Mouse (Mus musculus) T-helper 2 cell (primary cell): ENCODE results near the gene Ift20.

Source experiments
- in situ Hi-C: fragments of 300-600 bp; cut with MboI, MseI; formaldehyde crosslinking; loops from one replicate; pipeline ENCODE4 v1.15.1; 2025; ENCODE audit warnings: high pct_unique_total_duplicates

Ift20 gene

DNA sequence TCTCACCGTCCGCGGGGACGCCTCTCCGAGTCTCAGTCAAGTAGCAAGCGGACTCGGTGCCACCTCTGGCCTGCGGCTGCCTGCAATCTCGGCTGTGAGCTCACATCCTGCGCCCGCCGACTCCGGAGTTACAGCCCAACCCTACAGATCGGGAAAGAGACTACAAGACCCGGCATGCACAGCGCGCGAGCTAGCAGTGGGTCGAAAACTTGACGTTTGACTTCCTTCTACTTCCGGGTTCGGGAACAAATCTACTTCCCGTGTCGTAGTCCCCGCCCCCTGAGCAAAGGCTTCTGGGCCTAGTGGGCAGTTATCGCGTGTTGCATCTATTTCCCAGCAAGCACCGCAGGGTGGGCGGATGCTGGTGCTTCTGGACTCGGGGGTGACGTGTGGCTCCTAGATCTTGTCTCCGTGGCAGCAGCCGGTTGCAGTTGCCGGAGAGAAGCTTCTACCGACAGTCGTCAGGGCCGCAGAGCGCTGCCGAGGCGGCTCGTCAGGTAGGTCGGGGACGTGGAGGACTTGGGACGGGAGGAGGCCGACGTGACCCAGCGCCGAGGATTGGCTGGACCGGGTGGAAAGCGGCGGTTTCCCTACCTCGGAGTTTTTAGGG is at the start of gene Ift20, which contains the start of gene Tnfaip1:
Gene Ift20 (plus strand): TSS at position 282 of the 610 bp plus-strand sequence.
Gene Tnfaip1 (minus strand): TSS at position 253 of the 610 bp plus-strand sequence.
- in situ Hi-C loops = loop anchor here (10.0 kb wide), 1 partner anchor 609 kb away; the partner anchor contains the start of gene Ksr1

DNA sequence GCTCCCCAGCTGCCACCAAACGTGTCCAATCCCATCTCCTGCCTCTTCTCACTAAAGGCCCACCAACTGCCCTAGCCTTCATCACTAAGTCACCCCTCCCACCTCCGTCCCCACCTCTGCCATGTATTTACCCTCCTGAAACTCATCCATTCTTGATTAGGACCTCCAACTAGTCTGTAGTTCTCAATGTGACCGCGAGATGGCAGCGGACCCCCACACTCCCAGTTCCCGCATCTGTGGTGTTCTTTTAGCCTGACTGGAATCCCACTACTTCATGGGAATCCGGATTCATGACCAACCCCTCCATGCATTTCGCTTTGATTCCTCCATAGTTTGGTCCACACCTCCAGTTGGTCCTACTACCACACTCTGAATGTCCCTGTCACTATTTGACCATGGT is 48.0 kb upstream of the Ift20 start:
- in situ Hi-C loops = no loop called here

DNA sequence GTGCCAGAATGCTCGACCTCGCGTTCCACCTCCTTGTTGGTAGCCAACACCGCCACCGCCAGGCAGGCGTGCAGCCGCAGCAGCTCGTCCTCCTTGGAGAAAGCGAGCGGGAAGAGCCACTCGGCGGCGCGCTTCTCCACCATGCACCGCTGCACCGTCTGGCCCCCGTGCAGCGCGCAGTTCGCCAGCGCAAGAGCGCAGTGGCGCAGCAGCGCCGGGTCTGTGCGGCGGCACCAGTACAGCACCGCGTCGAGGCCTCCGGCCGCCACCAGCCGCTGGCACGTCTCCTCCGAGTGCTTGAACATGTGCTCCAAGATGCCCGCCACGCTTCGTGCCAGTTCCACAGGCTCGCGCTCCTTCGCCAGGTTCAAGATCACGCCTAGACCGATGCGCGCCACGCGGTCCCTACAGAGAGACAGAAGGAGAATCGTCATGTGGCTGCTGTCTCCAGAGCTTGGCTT is 45.4 kb upstream of the Ift20 start:
- in situ Hi-C loops = no loop called here

DNA sequence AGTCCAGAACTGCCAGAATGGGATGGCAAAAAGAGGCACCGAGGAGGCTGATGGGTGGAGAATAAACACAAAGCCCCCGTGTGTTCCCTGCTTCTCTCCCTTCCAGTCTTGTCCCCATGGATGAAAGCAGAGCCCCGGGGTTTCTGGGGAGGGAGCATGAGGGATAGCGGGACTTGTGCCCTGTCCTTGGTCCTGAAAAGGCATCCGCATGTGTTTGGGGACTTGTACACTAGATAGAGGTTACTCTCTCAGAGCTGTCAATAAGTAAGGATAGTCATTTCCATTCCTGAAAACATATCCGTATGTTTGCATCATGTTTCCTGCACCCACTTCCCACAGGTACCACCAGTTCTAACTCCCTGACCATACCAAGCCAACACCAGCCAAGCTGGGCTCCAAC is 40.3 kb upstream of the Ift20 start:
- in situ Hi-C loops = no loop called here

DNA sequence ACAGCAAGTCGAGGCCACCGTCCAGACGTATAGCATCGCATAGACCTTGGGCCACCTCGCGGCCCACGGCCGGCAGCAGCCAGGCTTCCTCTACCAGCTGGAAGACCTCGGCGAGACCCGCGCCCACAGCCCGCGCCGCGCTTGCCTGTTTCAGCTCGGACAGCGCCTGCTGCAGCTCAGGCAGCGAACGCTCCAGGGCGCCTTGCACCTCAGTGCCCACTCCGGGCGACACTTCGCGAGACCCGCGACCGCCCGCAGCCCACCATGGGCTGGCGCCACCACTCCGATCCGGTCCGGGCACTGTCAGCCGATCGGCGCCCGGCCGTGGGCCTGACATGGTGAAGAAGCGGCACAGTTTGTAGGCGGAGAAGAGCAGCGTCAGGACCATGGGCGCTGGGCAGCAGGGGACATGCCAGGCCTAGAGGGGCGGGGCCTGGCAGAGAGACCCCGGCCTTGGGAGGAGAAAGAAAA is 39.1 kb upstream of the Ift20 start:
- in situ Hi-C loops = no loop called here

DNA sequence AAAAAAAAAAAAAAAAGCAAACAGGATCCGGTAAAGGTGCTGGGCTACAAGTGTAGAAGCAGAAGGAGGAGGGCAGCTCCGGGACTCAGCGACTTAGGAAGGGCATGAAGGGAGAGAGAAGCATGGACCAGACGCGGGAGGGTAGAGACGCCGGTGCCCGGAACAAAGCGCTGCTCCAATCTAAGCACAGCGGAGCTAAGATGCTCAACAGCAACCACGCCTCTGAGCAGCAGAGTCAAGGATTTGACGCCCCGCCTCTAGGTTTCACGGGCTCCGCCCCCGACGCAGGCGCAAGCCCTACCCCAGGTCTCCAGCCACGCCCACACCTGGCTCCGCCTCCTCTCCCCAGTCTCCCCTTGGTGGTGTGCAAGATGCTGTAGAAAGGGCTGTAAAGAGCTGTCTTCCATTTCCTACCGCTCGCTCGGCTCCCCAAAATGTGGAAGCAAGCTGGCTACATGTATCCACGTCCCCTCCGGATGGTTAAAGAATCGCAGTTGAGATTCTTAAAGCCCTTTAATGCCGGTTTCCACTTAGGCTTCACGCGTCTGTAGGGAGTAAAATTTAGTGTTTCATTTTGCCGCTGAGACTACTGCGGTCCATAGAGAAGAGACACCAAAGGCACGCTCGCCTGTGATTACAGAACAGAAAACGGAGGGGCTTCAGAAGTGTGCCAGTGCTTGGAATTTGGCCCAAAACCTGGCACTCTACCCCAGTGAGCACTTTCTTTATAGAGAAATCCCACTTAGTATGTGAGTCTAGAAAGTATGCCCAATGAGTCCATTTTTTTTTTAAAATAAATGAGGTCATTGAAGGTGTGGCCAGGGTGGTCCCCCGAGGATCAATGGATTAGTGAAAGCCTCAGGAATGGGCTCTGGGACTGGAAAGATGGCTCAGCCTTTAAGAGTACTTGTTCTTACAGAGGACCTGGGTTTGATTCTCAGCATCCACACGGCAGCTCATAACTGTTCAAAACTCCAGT is 38.3 kb upstream of the Ift20 start, which contains the start of gene Sarm1:
Gene Sarm1 (minus strand): TSS at position 211 of the 979 bp plus-strand sequence.
- in situ Hi-C loops = no loop called here

DNA sequence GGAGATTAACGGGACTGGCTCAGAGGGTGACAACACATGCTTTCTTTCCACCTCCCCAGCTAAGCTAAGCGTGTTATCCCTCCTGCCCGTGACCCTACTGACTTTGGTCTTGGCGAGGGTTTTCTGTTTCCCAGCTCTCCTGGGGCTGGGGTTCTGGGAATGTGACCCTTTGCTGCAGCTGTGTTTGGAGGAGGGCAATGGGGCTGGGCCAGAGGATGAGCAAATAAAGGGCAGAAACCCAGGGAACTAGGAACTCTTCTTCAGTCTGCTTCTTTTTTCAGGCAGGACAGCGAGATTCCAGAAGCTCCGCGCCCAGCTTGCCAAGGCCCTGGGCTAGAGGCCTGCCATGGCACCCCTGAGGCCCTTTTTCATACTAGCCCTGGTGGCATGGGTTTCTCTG is 37.2 kb upstream of the Ift20 start, which contains the start of gene Vtn:
Gene Vtn (plus strand): TSS at position 88 of the 400 bp plus-strand sequence.
- in situ Hi-C loops = no loop called here

DNA sequence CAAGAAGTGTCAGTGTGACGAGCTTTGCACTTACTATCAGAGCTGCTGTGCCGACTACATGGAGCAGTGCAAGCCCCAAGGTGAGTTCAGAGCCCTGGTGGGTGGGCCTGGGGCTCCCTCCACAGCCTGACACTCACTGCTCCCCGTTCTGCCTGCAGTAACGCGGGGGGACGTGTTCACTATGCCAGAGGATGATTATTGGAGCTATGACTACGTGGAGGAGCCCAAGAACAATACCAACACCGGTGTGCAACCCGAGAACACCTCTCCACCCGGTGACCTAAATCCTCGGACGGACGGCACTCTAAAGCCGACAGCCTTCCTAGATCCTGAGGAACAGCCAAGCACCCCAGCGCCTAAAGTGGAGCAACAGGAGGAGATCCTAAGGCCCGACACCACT is 36.6 kb upstream of the Ift20 start:
- in situ Hi-C loops = no loop called here

DNA sequence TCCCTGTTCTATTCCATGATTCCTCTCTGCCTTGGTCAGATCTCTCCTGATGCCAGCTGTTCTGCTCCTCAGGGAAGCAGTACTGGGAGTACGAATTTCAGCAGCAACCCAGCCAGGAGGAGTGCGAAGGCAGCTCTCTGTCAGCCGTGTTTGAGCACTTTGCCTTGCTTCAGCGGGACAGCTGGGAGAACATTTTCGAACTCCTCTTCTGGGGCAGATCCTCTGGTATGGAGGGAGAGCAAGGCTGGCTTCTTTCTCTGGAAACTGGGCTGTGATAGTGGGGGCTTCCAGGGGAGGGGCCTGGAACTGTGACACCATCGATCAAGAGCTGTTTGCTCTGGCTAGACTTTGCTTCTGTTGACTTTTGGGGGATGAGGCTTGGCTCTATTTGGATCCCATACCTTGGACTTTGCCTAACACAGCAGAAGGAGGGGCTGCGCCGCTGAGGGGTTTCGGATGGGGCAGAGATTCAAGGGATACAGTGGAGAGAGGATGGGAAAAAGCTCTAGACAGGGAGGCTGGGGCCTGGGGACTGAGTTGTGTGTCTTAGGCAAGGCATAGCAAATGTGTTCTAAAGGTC is 35.4 kb upstream of the Ift20 start:
- in situ Hi-C loops = no loop called here

DNA sequence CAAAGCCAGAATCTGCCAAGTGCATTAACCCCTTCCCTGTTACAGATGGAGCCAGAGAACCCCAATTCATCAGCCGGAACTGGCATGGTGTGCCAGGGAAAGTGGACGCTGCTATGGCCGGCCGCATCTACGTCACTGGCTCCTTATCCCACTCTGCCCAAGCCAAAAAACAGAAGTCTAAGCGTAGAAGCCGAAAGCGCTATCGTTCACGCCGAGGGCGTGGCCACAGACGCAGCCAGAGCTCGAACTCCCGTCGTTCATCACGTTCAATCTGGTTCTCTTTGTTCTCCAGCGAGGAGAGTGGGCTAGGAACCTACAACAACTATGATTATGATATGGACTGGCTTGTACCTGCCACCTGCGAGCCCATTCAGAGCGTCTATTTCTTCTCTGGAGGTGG is 34.6 kb upstream of the Ift20 start:
- in situ Hi-C loops = no loop called here

DNA sequence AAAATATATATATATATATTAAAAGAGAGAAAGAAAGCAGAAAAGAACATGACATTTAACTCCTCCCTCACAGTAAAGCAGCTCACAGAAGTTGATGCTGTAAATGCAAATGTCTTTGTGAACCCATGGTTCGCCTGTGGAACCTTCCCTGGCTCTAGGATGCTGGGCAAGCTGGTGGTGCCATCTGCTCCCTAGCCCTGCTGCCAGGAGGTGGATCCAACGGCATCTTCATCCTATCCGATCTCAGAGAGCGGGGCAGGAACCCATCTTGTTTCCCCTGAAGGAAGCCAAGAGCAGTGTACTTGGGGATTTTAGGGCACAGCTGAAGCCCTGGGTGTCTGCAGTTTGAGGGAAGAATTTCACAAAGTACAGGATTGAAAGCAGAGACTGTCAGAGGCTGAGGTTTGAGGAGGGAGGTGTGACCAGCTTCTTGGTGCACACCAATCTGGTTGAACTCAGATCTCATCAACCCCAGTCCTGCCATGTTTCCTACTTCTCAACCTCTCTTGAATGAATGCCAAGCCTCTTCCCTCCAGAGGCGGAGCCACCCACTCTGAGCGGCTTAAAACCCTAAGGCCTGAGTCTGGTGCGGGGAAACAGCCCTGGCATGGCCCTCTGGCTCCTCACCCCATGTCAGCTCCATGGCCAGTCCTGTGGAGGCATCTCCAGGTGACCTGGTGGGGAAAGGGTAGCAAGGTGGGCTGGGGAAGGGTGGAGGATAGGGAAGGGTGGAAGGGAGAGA is 33.1 kb upstream of the Ift20 start, which contains the start of gene Sebox:
Gene Sebox (plus strand): TSS at position 539 of the 742 bp plus-strand sequence.
- in situ Hi-C loops = no loop called here

DNA sequence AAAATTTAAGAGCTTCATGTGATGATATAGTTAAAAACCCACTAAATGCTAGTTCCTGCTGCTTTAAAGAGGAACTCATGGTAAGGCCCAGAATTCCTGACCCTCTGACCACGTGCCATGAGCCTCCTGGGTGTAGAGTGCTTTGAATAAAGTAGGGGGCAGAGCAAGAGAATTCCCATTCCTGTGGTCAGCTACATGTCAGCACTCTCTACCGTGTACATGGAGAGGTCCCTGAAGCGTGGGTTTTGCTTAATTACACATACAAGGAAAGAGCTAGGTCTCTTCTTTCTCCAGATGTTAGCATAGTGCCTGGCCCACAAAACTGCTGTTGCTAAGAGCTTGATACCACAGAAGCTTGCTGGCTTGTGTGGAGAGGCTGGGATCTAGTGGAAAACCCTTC is 30.7 kb upstream of the Ift20 start:
- in situ Hi-C loops = no loop called here

DNA sequence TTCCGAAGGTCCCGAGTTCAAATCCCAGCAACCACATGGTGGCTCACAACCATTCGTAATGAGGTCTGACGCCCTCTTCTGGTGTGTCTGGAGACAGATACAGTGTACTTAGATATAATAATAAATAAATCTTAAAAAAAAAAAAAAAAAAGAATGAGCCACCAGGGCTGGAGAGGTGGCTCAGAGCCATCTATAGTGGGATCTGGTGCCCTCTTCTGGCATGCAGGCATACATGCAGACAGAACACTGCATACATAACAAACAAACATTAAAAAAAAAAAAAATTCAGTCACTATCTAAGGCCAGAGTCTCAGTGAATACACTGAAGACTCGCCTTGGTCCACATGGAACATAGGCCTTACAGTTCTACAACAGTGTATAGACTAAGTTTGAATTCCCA is 27.0 kb upstream of the Ift20 start:
- in situ Hi-C loops = no loop called here

DNA sequence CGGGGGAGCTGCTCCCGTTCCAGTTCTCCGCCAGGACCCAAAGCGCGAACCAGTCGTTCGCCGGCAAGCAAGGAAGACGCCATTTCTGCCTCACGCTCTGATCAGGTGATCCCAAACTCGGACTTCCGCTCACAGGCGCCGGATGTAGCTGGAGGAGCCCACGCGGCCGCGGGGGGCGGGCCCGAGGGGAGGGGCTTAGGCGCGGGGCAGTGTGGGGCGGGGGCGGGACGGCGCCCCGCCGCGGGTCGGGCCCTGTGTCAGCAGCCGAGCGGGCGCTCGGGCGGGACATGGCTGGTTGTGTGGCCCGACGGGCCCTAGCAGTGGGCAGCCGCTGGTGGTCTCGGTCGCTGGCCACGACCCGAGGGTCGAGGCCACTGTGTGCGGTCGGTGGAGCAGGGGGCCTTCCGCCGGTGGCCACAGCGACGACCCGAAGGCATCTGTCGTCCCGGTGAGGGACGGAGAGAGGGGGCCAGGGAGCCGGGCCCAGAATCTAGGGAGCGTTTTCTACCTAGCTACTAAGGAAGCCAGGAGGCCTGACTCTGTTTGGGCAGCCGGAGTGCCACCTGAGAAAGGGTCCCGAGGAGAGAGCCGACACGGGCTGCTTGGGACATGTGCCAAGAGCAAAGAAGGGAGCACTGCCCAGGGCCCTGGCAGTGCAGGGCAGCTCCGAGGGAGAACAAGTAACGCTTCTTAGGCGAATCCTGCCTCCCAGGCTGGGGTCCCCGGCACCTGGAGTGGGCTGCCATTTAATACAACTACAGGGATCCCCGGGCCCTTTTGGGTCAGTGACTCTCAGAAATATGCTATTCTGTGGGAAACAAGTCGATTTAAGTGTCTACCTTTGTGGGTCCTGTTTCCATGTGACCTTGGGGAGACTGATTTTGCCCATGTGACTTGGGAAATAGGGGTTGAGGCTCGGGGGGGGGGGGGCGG is 23.9 kb upstream of the Ift20 start, which contains the start of the genes Tmem199 and Poldip2:
Gene Tmem199 (minus strand): TSS at position 148 of the 933 bp plus-strand sequence.
Gene Poldip2 (plus strand): TSS at position 169 of the 933 bp plus-strand sequence.
- in situ Hi-C loops = no loop called here

DNA sequence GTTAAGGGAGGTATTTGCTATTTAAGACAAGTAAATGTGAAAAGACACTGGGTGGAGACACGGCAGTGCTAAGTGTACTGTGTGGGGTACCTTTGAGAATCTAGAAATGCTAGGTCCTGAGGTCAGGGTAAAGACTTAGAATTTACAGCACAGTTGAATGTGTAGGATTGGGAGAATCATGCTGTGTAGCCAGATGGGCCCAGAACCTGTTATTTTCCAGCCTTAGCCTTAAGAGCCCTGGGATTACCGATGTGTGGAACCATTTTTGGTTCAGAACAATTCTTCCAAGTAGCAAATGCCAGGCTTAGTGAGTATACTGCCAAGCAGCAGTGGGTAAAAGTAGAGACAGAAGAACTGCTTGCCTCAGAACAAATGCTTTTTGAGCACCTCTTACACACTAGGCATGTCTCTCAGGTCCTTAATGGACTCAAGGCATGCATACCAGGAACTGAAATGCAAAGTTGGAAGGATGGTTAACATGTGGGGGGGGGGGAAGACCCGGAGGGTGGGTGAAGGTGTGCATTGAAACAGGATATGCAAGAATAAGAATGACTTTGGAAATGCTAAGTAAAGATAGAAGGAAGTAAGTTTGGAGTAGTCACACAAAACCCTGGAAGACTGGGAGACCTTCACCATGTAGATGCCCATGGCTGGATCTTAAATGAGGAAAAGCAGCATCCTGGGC is 22.9 kb upstream of the Ift20 start:
- in situ Hi-C loops = no loop called here

DNA sequence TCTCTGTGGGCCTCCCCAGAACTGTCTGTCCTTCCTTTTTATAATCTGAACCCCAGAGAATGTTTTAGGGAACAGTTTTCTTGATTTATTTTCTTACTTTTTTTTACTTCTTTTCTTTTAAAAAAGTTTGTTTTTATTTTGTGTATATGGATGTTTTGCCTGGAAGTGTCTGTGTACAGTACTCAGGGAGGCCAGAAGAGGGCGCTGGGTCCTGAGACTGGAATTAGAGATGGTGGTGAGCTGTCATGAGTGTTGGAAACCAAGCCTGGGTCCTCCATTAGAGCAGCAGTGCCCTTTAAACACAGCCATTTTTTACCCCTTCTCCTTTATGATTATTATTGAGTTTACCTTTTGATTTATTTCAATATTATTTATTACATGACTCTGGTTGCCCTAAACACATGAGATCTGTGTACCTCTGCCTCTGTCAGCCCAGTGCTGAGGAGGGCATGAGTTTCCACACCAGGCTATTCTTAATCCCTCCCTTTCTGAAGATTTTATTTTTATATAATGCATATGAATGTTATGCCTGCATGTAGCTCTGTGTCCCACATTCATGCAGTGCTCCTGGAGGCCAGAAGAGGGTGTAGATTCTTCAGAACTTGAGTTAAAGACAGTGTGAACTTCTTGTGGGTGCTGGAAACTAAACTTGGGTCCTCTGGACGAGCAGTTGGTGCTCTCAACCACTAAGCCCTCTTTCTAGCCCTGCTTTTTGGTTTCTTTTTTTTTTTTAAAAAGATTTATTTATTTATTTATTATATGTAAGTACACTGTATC is 20.4 kb upstream of the Ift20 start:
- in situ Hi-C loops = no loop called here

DNA sequence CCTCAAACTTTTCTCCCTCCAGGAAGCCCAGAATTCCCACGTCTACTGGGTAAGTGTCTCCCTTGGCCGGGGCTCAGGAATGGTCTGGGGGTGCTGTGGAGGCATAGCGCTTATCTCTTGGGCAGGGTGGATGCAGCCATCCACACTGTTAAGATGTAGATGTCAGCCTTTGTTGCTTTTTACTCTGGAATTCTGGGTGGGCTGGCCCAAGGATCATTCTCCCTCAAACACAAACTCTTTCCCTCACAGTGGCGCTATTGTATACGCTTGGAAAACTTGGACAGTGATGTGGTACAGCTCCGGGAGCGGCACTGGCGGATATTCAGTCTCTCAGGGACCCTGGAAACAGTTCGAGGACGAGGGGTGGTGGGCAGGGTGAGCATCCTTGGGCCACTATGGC is 17.2 kb upstream of the Ift20 start:
- in situ Hi-C loops = no loop called here

DNA sequence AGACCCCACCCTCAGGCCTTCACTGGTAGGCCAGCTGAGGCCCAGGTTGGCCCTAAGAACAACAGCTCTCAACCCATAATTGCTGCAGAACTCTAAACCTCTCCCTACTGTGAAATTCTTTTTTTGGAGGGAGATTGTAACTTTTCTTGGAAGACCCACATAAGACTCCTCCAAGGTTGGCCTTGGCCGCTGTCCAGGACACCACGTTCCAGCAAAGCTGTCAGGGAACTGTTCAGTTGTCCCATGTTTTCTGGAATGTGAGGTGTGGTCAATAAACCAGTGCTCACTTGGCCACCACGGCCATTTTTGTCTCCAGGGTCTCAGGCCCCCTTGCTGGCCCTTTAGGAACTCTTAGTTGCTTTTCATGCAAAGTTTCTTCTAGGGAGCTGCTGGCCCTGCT is 14.3 kb upstream of the Ift20 start:
- in situ Hi-C loops = no loop called here
